ENCODE assay signal across 9 mouse cellular contexts in genomic region chr15:21407324-21408044, GRCm38 (mm10).
DNase-seq lines count a peak whose midpoint lies in the region; ATAC-seq and TF ChIP-seq lines count a peak whose summit lies in the region.
"Had no signal": no experiment of that assay in that cellular context is flagged by ENCODE, and none has a peak within 500 bp of the region (broad histone marks: within the 10 kb centered on the region; RNA-seq: fewer than 3 reads in every experiment).

No protein-coding gene starts in this region.

- no peaks in the 10 kb centered on the region for H3K27me3 ChIP-seq in Patski
- H3K27me3 ChIP-seq in heart, embryonic 10.5 days (ENCODE audit: insufficient read depth, poor library complexity, severe bottlenecking), result no peaks in the 10 kb centered on the region

- peak; percentile 8 for DNase-seq in layer of hippocampus, adult 9-11 months
- no peak for DNase-seq in layer of hippocampus, postnatal 10 days (ENCODE audit: low spot score in 2 of 2)
- peak; percentile 1 for DNase-seq in Patski (ENCODE audit: low read depth, low spot score)
- DNase-seq in embryo, embryonic 9.5 days (ENCODE audit: extremely low spot score), result peak; percentile 27
- DNase-seq in gastrocnemius, postnatal 4 days (ENCODE audit: low spot score in 2 of 2), result no peak
- DNase-seq in right cerebral cortex, postnatal 25 days, result no peak
- no peak for DNase-seq in heart, embryonic 10.5 days (ENCODE audit: low spot score)

- POLR2A ChIA-PET in Patski (lab: Charles Lee), result no interaction called here

- no peaks in the 10 kb centered on the region for H3K36me3 ChIP-seq in heart, embryonic 10.5 days

- H3K4me1 ChIP-seq in heart, embryonic 10.5 days, result no peaks in the 10 kb centered on the region

- peak; percentile 61 for TF ChIP-seq CTCF in Patski (IDR thresholded peaks at IDR 0.05)

- no peak overlapping the region for H3K4me3 ChIP-seq in heart, embryonic 10.5 days

- in situ Hi-C loops in Patski (cut with MboI; ENCODE audit: low pct_unique_long_range_greater_than_20kb), result loop anchor here (10.0 kb wide), 1 partner anchor 1943 kb away; no protein-coding TSS in a partner anchor

- ATAC-seq in Patski, result no peak
- peak; percentile 63; the same call in 1 of the 2 replicates for ATAC-seq in megakaryocyte-erythroid progenitor cell, adult 5-6 weeks (replicated peaks; ENCODE audit: low FRiP score, low TSS enrichment, poor library complexity, severe bottlenecking)

- 65% methylated on average over 2 of the region's 2 CpGs for WGBS in heart, embryonic 10.5 days

- CTCF ChIA-PET in Patski (lab: Charles Lee), result no interaction called here

- H3K27ac ChIP-seq in heart, embryonic 10.5 days, result no peak overlapping the region
- H3K27ac ChIP-seq: macrophage had no signal

- no peaks in the 10 kb centered on the region for H3K9me3 ChIP-seq in heart, embryonic 10.5 days

Comparison
In these comparisons a context has a peak if more than half of its experiments do, and no peak if none do; other contexts are left out.
1. DNase-seq: peak in layer of hippocampus, adult 9-11 months (single experiment), Patski (single experiment) and embryo, embryonic 9.5 days (single experiment); none in layer of hippocampus, postnatal 10 days (0 of 2), gastrocnemius, postnatal 4 days (0 of 2), right cerebral cortex, postnatal 25 days (single experiment) and heart, embryonic 10.5 days (single experiment).